Mouse (Mus musculus): ENCODE data around the gene Ppfibp1. TPM values are rescaled to one million over a fixed set of nuclear protein-coding genes. Genes with fewer than 3 reads are reported as not detected.

Gene Ppfibp1
- polyA plus RNA-seq (2015; fragmentation: Nextera tagmentation; extraction: Ambion mirVana): 47.0 and 48.6 TPM in 2 replicates

DNA sequence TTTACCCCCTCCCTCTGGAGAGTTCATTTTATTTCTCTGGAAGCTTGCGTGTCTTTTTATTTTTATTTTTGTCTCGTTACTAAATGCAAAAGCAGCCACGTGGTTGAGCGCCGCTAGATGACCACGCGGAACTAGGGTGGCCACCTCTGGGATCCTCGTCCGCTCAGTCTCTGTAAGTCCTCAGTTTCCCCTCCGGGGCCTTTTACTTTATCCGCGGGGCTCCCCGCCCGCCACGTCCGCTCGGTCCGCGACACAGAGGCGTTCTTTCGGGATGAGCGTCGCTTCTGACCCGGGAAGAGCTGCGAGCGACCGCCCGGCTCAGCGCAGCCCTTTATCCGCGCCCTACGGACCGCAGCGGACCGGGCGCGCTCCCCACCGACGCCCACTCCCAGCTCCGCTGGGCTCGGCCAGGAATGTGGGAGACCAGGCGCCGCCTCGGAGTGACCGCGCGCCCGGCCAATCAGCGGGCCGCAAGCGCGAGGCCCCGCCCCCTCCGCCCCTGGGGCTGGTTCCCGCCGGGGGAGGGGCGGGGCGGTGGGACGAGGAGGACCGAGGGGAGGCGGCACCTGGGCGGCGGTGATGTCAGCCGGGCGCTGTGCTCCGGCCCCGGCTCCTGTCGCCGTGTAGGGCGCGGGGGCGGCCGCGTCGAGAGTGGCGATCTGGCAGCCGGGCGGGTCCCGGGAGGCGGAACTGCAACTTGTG is at the start of gene Ppfibp1:
Gene Ppfibp1, plus strand, starts transcription at position 530 of the 702 bp plus-strand sequence.
- no peaks in the 10 kb centered on the region for H3K27me3 ChIP-seq (replicated peaks)
- peak within 1 kb of the TSS; percentile 81 for H3K4me2 ChIP-seq
- peaks cover 61% of the 10 kb centered on the region for H3K4me1 ChIP-seq
- ATAC-seq (ENCODE audit: extremely low read depth, insufficient number of reproducible peaks, low FRiP score, low TSS enrichment): peak; percentile 90
- WGBS: under 1% methylated on average over 76 of the region's 80 CpGs
- peak within 1 kb of the TSS; percentile 93 for H3K9ac ChIP-seq
- peak within 1 kb of the TSS; percentile 77 for H3K4me3 ChIP-seq
- peak within 1 kb of the TSS; percentile 89 for H3K27ac ChIP-seq (replicated peaks)
- no peaks in the 10 kb centered on the region for H3K9me3 ChIP-seq
- H3K36me3 ChIP-seq: 0 out of 2 replicates have a peak, but pooled peaks cover 5% of the 10 kb centered on the region

DNA sequence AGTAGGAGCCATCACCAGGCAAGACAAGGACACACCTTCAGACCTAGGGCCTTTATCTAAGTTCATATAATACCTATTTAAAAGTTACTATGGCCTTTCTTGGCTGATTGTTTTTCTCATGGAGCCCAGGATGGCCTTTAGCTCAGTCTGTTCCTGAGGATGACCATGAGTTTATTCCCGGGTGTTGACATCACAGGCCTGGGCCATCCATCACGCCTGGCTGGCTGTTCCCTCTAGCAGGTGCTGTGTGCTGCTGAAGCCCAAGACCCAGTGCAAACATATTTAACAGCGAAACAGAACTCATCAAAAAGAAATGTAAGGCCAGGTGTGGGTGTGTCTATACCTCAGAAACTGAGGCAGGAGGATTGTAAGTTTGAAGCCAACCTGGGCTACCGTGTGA is 49.4 kb upstream of the Ppfibp1 start:
- H3K4me1 ChIP-seq: peaks cover 34% of the 10 kb centered on the region
- H3K27me3 ChIP-seq (replicated peaks): no peaks in the 10 kb centered on the region
- 81% methylated on average over 4 of the region's 4 CpGs for WGBS
- H3K4me3 ChIP-seq: no peak overlapping the region
- no peak overlapping the region for H3K4me2 ChIP-seq
- ATAC-seq (ENCODE audit: extremely low read depth, insufficient number of reproducible peaks, low FRiP score, low TSS enrichment): no peak
- no peak overlapping the region for H3K27ac ChIP-seq (replicated peaks)
- H3K9me3 ChIP-seq: no peaks in the 10 kb centered on the region; the same call in 1 of the 2 replicates
- no peaks in the 10 kb centered on the region for H3K36me3 ChIP-seq
- no peak overlapping the region for H3K9ac ChIP-seq

GRCm38 (mm10) chr6:146844867-146845266 is 43.4 kb upstream of the Ppfibp1 start:
- Histone ChIP-seq H3K9ac (no peak overlapping the region), H3K27ac (replicated peaks) (peak overlapping the region; percentile 48; the same call in 1 of the 2 replicates), H3K4me3 (no peak overlapping the region), H3K36me3 (no peaks in the 10 kb centered on the region), H3K27me3 (replicated peaks) (no peaks in the 10 kb centered on the region), H3K4me2 (no peak overlapping the region), H3K4me1 (peaks cover 37% of the 10 kb centered on the region), H3K9me3 (no peaks in the 10 kb centered on the region)
- ATAC-seq (ENCODE audit: extremely low read depth, insufficient number of reproducible peaks, low FRiP score, low TSS enrichment): no peak
- whole genome bisulfite sequencing: 27% methylated on average over 6 of the region's 6 CpGs

- Histone ChIP-seq H3K4me1 (peaks cover 40% of the 10 kb centered on the region), H3K27me3 (replicated peaks) (no peaks in the 10 kb centered on the region), H3K9me3 (no peaks in the 10 kb centered on the region), H3K27ac (replicated peaks) (peak overlapping the region; percentile 48; the same call in 1 of the 2 replicates), H3K4me3 (no peak overlapping the region), H3K4me2 (no peak overlapping the region), H3K36me3 (no peaks in the 10 kb centered on the region), H3K9ac (no peak overlapping the region)
- no peak for ATAC-seq (ENCODE audit: extremely low read depth, insufficient number of reproducible peaks, low FRiP score, low TSS enrichment)
- 76% methylated on average over 5 of the region's 5 CpGs for WGBS
Measured at GRCm38 (mm10) chr6:146845347-146845746, 42.9 kb upstream of the Ppfibp1 start.

DNA sequence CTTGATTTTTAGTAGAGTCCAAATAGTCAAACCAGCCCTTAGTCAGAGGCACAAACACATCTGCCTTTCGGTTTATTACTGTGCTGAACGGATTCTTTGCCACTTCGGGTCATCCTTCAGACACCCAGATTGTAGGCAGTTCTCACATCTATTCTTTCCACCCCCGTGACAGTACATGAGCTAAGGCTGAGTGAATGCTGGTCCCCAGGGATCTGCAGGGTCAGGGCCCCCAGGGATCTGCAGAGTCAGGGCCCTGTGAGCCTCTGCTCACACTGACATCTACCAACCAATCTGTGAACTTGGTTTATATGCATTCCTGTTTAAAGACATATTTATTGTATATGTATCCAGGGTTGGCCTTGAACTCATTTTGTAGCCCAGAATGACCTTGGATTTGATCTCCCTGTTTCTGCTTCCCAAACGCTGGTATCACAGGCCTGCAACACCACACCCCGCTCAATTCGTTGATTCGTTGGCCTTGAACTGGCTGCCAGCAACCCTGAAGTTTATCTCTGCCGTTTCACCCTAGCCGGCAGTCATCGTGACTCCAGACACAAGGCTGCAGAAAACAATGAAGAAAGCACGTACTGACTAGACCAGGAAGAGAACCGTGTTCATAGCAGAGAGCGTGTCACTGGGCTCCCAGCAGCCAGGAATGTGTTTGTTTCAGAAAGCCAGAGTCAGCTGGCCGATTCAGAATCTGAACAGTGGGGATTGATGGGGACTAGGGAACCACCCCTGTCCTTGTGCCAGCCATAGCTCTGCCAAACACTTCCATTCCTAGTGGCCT is 42.1 kb upstream of the Ppfibp1 start:
- 39% methylated on average over 15 of the region's 15 CpGs for WGBS
- no peak for ATAC-seq (ENCODE audit: extremely low read depth, insufficient number of reproducible peaks, low FRiP score, low TSS enrichment)

DNA sequence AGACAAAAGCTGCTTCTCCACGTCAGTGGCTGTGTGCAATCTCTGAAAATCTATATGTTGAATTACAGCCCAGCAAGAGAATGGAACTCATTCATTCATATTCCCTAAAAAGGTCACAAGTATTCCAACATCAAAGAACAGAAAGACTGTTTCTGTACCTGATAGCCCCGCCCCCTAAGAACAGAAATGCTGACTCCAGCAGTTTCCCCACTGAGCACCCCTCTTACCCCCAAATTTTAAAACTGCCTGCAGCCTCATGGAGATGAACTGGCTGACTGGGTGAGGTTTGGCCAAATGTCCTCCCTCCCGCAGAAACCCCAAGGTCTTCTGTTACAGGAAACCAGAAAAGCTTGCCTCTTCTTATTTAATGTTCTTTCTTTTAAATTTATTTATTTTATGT is 40.9 kb upstream of the Ppfibp1 start:
- H3K36me3 ChIP-seq: no peaks in the 10 kb centered on the region
- no peak overlapping the region for H3K4me3 ChIP-seq
- no peaks in the 10 kb centered on the region for H3K27me3 ChIP-seq (replicated peaks)
- peak overlapping the region; percentile 43; the same call in 1 of the 2 replicates for H3K27ac ChIP-seq (replicated peaks)
- ATAC-seq (ENCODE audit: extremely low read depth, insufficient number of reproducible peaks, low FRiP score, low TSS enrichment): no peak
- H3K4me1 ChIP-seq: peaks cover 39% of the 10 kb centered on the region
- no peak overlapping the region for H3K4me2 ChIP-seq
- H3K9me3 ChIP-seq: no peaks in the 10 kb centered on the region
- H3K9ac ChIP-seq: no peak overlapping the region
- WGBS: 85% methylated on average over 3 of the region's 3 CpGs

More for the DNA sequence above, 42.1 kb upstream of the Ppfibp1 start:
- Histone ChIP-seq H3K27ac (replicated peaks) (peak overlapping the region; percentile 43; the same call in 1 of the 2 replicates), H3K9ac (peak overlapping the region; percentile 21; the same call in 1 of the 2 replicates), H3K36me3 (no peaks in the 10 kb centered on the region), H3K4me2 (no peak overlapping the region), H3K27me3 (replicated peaks) (no peaks in the 10 kb centered on the region), H3K9me3 (no peaks in the 10 kb centered on the region), H3K4me3 (no peak overlapping the region), H3K4me1 (peaks cover 40% of the 10 kb centered on the region)

GRCm38 (mm10) chr6:146848281-146848680 is 40.0 kb upstream of the Ppfibp1 start:
- H3K4me2 ChIP-seq: no peak overlapping the region
- H3K36me3 ChIP-seq: no peaks in the 10 kb centered on the region
- H3K4me3 ChIP-seq: no peak overlapping the region
- H3K4me1 ChIP-seq: peaks cover 45% of the 10 kb centered on the region
- no peaks in the 10 kb centered on the region for H3K27me3 ChIP-seq (replicated peaks)
- no peak overlapping the region for H3K27ac ChIP-seq (replicated peaks)
- H3K9ac ChIP-seq: no peak overlapping the region
- no peak for ATAC-seq (ENCODE audit: extremely low read depth, insufficient number of reproducible peaks, low FRiP score, low TSS enrichment)
- WGBS: 80% methylated on average over 3 of the region's 3 CpGs
- no peaks in the 10 kb centered on the region for H3K9me3 ChIP-seq

DNA sequence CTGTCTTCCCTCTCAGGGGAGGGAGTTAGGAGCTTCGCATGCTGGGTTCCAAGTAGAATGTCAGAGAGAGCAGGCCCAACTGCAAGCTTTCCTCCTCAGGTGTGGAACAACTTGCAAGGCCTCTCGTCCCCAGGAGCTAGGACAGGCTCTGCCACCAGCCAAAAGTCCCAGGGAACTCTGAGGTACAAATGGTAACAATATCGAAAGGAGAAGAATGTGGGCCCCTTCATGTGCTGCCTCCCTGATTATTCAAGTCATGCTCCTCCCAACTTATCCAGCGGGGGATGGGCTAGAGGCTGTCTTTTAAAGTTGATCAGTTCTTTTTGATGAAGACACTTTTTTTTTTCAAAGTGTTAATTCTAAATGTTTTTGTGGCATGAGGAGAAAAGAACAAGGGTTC is 38.2 kb upstream of the Ppfibp1 start, which contains the start of gene Smco2:
Gene Smco2, plus strand, starts transcription at position 55 of the 400 bp plus-strand sequence.
- no peak within 1 kb of the TSS for H3K4me2 ChIP-seq
- no peak within 1 kb of the TSS for H3K9ac ChIP-seq
- no peaks in the 10 kb centered on the region for H3K27me3 ChIP-seq (replicated peaks)
- WGBS: 71% methylated on average over 4 of the region's 4 CpGs
- H3K27ac ChIP-seq (replicated peaks): no peak within 1 kb of the TSS
- H3K4me3 ChIP-seq: no peak within 1 kb of the TSS
- ATAC-seq (ENCODE audit: extremely low read depth, insufficient number of reproducible peaks, low FRiP score, low TSS enrichment): no peak
- peaks cover 37% of the 10 kb centered on the region for H3K4me1 ChIP-seq
- H3K36me3 ChIP-seq: no peaks in the 10 kb centered on the region
- H3K9me3 ChIP-seq: 0 out of 2 replicates have a peak, but pooled peaks cover under 1% of the 10 kb centered on the region

- Histone ChIP-seq H3K9me3 (0 out of 2 replicates have a peak, but pooled peaks cover 3% of the 10 kb centered on the region), H3K36me3 (no peaks in the 10 kb centered on the region), H3K27ac (replicated peaks) (no peak overlapping the region), H3K9ac (no peak overlapping the region), H3K4me2 (no peak overlapping the region), H3K27me3 (replicated peaks) (no peaks in the 10 kb centered on the region), H3K4me3 (no peak overlapping the region), H3K4me1 (peaks cover 22% of the 10 kb centered on the region)
- ATAC-seq (ENCODE audit: extremely low read depth, insufficient number of reproducible peaks, low FRiP score, low TSS enrichment): no peak
- 74% methylated on average over 3 of the region's 3 CpGs for WGBS
Measured at GRCm38 (mm10) chr6:146851916-146852315, 36.4 kb upstream of the Ppfibp1 start.

DNA sequence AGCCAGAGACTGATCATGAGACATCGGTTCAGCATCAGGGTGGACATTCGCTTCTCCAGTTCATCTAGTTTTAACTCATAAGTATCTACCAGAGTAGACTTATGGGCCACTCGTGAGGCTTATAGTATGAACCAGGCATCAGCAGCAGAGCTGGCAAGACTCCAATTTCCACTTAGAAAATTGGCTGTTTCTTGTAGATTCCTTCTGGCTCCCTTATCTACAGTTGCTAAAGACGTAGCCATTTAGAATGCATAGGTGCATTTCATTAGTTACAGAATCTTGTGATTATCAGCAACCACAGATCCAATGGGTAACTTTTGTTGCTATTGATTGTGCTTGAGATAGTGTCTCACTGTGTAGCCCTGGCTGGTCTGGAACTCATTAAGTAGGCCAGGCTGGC is 35.5 kb upstream of the Ppfibp1 start:
- 52% methylated on average over 4 of the region's 4 CpGs for WGBS
- Histone ChIP-seq H3K27ac (replicated peaks) (peak overlapping the region; percentile 34; the same call in 1 of the 2 replicates), H3K27me3 (replicated peaks) (no peaks in the 10 kb centered on the region), H3K36me3 (no peaks in the 10 kb centered on the region), H3K9me3 (0 out of 2 replicates have a peak, but pooled peaks cover 3% of the 10 kb centered on the region), H3K4me2 (no peak overlapping the region), H3K4me1 (peaks cover 27% of the 10 kb centered on the region), H3K4me3 (no peak overlapping the region), H3K9ac (no peak overlapping the region)
- no peak for ATAC-seq (ENCODE audit: extremely low read depth, insufficient number of reproducible peaks, low FRiP score, low TSS enrichment)

GRCm38 (mm10) chr6:146855185-146855584 is 33.1 kb upstream of the Ppfibp1 start:
- Histone ChIP-seq H3K9me3 (0 out of 2 replicates have a peak, but pooled peaks cover 3% of the 10 kb centered on the region), H3K27me3 (replicated peaks) (no peaks in the 10 kb centered on the region), H3K4me1 (peaks cover 23% of the 10 kb centered on the region), H3K4me3 (no peak overlapping the region), H3K4me2 (no peak overlapping the region), H3K27ac (replicated peaks) (no peak overlapping the region), H3K9ac (no peak overlapping the region), H3K36me3 (no peaks in the 10 kb centered on the region)
- 94% methylated on average over 9 of the region's 9 CpGs for WGBS
- no peak; the same call in 1 of the 2 replicates for ATAC-seq (ENCODE audit: extremely low read depth, insufficient number of reproducible peaks, low FRiP score, low TSS enrichment)
